Mouse (Mus musculus) naive thymus-derived CD4-positive, alpha-beta T cell, adult 2 months (primary cell): ENCODE results near the gene Plekha7.
"Not testable (repeated sequence)": the region's sequence is repeated elsewhere in the genome, so short reads cannot be mapped to it uniquely, and the experiment has no call there.

ENCODE experiments used
- DNase-seq: peaks from one replicate; pipeline ENCODE4 v3.0.0-alpha.2; 2011; ENCODE audit warnings: low read depth

Plekha7 gene

DNA sequence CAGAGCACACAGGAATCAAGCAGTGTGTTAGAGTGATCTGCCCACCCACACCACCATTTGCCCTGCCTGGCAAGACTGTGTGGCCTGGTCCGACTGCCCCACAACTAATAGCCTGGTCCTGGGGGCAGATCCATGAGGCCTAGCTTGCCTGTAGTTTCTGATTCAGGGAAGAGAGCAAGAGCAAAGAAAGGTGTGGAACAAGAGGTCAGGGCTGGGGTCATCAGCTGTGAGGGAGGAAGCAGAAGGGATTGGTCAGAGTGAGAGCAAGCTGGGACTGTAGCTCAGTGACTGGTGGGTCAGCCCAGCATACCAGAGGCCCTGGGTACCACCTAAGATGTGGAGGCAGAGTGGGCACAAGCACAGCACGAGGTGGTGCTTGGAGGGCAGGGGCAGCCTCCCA lies 181.1 kb downstream of the Plekha7 start:
- no peak for DNase-seq

DNA sequence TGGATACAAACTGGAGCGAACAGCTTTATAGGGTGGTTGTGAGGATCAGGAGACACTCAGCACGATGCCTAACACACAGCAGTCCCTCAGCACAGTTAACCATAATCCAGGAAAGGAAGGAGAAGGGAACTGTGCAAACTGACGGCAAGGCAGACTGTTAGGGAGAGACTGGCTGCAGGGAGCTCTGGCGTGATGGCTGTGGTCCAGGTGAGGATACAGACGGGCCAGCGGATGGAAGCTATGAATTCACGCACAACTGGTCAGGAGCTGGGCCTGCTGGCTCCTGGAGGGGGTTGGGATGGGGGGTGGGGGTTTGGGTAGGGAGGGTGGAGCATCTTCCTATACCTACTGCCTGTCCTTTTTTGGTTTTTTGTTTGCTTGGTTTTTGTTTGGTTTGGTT lies 182.5 kb downstream of the Plekha7 start:
- no peak for DNase-seq

DNA sequence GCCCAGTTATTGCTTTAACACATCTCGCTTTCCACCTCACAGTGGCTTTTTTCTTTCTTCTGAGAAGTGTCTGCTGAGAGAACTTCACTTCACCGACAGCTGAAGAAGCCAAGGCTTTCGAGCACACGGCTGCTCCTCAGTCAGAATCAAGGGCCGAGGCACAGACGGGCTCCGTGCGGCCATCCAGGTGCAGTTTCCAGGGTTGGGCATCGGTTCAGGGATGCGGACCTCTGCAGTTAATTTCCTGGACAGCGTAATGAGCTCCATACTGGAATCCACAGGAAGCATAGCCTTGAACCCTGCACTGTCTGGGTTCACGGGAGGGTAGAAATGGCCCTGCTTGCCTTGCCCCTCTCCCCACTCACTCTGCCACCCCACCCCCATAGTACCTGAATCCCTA lies 184.1 kb downstream of the Plekha7 start:
- DNase-seq, result no peak

DNA sequence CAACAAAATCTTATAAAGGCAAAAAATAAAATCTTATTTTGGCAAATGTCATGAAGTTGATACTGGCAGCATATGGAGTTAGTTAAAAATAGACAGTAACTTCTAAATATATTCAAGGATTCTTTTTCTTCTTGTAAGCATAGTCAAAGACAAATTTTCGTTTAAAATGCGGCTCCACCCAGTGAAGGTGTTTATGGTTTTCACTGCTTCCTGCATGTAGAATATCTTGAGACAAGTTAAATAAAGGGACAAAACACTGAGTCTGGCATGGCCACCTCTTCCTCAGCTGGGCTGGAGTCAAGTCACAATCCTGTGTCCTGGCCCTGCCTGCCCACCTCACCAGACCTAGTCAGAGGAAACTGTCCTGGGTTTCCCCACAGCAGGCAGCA lies 184.6 kb downstream of the Plekha7 start:
- no peak for DNase-seq

DNA sequence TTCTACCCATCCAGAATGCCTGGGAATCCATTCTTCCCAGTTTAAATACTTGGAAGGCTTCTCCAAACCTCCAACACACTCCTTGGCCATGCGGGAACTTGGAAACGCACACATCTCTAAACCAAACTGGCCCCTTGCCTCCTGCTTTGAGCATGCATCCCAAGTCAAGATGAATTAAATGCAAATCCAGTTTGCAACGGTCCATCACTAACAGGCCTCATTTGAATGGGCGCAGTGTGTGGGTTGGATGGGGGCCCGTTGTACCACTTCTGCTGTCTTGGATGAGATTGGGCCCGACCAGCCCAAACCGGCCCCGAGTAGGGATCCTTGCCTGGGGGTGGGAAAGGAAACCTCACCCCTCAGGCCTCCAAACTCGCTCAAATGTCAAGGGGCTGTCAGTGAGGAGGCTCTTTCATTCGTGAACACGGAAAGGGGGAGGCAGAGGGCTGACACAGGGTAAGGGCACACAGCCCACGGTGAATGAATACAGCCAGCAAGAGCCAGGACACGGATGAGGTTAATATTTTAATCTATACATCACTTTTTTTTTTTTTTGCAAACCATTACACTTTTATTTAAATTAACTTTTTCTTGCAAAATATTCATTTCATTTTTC lies 185.1 kb downstream of the Plekha7 start:
- no peak for DNase-seq

DNA sequence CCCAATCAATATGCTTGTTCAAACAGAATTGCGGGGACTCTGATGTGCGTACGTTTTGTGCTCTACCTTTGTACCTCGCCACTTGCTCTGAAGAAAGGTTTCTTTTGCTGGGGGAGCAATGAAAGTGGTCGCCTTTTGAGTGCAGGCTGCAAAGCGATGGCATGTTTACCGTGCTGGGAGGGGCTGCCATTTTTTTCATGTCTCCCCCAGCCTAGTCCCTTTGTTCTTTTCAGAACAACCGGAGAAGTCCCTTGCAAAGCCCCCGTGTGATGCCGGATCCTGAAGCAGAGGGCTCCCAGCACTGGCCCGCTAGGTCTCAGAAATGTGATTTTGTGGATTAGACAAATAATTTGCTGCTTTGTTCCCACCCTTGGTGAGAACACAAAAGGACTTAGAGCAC lies 187.0 kb downstream of the Plekha7 start:
- no peak for DNase-seq

DNA sequence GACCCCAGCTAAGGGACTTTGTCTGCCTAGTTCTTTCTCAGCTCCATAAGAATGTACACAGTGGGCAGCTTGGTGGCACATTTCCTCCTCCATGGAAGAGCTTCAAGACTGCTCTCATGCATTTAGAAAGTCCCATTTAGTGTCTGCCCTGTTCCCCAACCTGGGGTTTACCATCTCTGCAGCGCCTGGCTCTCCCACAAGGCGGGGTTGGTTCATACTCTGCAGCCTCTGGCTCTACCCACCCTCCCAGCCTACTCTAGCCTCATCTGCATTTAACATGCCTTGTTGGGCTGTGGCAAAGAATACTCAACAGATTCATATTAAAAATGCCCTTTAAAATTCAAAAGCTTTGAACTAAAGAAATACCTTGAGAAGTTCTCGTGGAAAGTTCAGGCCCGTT lies 187.4 kb downstream of the Plekha7 start:
- no peak for DNase-seq

DNA sequence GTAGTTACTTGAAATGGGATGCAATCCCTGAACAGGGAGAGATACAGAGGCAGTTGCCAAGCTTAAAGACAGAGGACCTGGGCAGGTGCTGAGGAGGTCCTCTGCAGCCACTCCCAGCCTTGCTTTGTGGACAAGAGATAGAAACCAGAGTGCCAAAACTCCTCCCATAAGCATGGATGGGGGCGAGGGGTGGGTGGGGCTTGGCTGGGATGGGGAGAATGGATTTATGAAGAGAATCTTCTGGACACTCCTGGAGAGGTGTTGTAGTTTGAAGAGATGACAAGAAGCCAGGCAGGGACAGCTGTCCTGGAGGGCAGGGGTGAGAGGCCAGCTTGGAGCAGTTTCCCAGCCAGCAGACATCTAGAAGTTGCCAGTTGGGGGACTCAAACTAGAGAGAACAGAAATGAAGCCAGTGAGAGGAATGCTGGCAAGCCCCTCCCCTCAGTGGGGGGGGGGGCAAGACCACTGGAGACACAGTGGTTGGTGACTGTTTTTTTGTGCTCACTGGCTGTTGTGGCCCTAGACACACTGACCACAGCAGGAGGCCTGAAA lies 188.8 kb downstream of the Plekha7 start:
- DNase-seq, result no peak

DNA sequence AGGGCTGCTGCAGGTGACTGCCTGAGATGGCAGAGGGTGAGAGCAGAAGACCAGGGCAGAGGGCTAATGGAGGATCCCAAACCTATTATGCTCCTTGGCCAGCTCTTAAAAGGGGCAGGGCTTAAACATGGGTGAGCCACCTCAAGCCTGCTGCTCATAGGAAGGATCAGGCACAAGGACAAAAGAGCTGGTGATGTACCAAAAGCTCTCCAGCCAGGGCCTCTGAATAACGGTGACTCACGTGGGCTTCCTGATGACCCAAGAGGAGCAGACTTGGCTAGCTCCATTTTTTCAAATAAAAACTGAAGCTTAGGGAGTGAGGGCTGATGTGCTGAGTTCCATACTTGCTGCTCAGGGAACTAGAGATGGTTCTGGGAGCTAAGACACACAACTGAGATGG lies 192.2 kb downstream of the Plekha7 start:
- no peak for DNase-seq

DNA sequence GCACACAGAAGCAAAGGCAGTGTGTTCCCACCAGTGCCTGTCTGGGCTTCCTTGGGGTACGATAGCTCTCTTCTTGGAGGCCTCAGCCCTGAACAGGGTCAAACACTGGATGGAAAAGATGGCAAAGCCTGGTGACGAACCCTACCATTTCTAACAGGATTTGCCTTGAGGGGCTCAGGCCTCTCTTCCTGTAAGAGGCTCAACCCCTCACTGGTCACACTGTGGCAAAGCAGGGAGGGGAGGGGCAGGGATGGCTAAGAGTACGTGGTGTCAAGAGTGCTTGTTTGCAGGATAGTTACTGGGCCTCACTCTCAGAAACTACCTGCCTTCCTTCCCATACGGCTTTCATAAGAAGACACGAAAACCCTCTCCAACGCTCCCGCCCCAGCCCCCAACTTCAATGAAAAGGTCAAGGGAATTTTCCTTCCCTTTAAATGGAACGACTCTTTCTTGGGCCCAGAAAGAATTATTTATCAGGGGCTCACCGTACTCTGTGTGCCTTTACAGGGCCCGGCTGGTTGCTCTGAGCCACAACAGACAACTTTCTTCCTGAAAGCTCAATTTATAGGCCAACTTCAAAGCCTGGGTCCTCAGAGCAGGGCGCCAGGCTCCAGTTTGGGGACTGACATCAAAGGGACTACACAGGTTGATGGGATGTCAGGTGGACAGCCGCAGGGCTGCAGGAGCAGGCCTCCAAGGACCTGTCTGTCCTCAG lies 192.8 kb downstream of the Plekha7 start:
- DNase-seq, result no peak

DNA sequence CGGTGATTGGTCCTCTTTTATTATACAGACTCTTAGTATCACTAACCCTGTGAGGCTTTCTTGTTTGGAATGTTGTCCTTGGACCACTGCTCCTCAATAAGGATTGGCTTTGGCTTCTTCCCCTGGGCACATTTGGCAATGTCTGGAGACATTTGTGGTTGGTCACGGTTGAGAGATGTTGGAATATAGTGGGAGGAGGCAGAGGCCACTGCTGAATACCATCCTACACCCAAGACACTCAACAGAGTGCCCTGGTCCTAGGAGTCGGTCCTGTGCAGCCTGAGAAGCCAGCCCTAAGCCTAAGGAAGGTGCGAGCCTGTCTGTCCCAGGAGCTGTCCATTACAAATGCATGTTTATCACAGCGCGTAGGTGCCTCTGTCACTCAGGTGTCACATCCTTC lies 196.6 kb downstream of the Plekha7 start:
- no peak for DNase-seq

DNA sequence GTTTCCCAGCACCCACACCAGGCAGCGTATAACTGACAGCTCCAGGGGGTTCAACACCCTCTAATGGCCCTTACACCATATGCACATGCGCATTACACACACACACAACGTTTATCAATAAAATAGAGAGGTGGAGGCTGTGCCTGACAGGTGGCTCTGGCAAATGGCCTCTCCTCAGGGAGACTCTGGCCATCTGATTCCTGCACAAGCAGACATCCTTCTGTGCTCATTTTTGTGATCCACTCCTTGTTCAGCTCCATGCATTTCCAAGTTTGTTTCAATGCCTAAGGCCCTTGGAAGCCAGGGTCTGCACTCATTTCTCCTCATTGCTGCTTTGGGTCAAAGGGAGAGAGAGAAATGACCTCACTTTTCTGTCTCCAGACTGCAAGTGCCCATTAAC lies 197.5 kb downstream of the Plekha7 start:
- no peak for DNase-seq

DNA sequence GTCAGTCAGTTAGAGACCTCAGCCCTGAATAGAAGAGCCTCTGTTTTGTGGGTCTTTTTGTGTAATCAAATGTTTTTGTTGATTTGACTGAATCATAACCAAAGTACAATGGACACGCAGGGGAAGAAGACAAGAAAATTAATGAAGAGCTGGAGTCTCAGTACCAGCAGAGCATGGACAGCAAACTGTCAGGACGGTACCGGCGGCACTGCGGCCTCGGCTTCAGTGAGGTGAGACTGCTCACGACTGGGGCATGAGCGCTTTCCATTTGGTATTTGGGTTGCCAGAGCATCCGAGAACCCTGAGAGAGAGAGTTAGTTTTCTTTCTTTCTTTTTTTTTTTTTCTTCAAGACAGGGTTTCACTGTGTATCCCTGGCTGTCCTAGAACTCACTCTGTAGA lies 205.1 kb downstream of the Plekha7 start:
- no peak for DNase-seq

DNA sequence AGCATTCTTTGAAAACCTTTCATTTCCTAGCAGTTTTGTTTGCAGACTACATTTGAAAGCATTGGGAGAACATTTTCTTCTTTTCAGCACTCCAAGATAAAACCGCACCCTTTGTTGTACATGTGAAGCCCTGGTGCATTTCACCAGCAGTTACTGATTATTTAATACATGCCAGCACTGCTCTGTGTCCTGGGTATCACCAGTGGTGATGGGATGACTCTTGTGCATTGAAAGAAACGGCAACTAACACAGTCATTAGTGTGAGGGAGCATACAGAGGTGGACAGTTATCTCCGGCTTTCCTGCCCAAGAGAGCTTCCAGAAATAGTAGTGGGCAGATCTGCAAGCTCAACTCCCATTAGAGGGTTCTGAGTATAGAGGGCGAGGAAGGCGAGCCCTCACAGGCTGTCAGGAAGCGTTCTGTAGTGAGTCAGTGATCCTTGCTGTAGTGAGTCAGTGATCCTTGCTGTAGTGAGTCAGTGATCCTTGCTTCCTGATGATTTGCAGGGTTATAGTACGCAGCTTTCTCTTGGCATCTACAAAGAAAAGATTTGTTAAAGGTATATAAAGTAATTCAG lies 208.1 kb downstream of the Plekha7 start:
- DNase-seq, result no peak

DNA sequence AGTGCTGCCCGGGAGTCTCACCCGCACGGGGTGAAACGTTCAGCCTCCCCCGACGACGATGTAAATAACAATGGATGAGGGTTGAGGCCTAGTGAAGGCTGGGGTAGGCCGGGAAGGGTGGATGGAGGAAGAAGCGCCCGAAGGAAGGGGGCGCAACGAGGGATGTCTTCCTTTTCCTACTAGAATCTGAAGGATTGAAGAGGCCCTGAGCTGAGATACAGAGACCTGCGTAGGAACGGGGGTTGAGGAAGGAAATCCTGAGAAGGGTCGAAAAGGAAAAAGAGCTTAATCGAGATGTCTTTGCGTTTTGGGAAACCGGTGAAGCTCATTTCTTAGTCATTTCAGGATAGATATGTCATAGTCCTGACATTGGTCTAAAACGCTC lies 214.7 kb downstream of the Plekha7 start:
- no peak for DNase-seq

DNA sequence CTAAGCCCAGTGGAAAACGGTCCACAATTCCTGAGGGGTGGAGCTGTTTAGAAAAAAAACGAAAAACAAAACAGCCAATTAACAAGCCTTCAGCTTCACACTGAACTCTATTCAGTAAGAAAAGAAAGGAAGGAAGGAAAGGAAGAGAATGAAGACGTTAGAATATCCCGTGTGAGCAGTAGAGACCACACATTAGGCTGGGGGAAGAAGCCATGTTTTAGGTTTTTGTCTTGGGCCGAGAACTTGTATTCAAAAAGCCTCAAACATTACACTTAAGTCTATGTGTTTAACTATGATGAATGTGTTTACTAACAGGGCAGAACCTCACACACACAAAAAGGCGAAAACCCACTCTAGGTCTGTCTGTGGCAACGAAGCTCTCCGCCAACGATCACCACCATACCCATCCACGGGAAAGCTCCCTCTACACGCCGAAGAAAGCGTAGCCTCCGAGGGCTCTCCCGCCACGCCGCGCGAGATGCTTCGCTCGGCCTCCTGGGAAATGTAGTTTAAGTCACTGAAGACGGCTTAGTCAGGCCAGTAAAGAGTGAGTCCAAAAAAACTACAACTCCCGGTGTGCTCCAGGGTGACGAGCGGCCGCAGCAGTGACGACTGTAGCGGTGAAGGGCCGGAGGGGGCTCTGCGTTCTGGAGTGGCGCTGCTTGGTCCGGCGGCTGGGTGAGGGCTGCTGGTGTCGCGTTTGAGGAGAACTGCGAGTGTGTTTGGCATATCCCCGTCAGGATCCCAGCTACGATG lies 215.3 kb downstream of the Plekha7 start:
- DNase-seq, result peak; percentile 97

DNA sequence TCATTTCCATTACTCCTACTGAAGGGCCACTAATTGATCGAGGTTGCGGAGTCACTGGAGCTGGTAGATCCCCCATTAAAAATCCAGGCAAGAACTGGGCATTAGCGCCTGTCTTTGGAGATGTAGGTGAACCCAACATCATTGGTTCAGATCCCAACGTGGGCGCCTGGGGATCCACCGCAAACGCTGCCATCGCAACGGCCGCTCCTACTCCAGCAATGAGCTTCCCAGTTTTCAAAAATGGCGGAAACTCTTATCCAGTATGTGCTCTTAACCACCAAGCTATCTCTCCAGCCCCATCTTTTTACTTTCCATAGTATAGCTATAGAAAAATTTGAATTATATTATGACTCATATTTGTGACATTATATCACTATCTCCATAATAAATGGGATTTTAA lies 223.8 kb downstream of the Plekha7 start, which contains the start of gene Gm4353:
Gm4353 (minus strand) TSS at position 270 of the 400 bp plus-strand sequence.
- not testable (repeated sequence) for DNase-seq
